8 mouse cellular contexts compared by ENCODE assay signal in the genomic region with DNA sequence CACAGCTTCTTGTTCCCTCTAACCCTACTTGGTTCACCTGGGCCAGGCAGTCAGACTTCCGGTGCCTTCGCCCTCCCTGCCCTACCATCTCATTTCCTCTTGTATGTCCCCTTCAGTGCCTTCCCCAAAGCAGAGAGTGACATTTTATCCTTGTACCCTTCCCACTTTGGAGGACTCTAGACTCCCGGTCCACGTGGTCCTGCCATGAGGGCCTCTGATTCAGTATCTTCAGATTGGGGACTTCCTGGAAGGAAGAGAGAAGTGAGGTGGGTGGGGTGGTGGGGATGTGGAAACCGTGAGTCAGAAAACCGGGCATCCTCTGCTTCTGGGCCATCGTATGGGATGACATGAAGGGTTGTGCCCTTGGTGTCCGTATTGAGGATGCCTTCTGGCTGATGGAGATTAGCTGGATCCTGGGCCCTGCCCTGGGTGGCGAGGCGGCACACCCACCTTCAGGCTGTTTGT. TPM values are rescaled to one million over a fixed set of nuclear protein-coding genes. Genes with fewer than 3 reads are reported as not detected.
DNase-seq lines count a peak whose midpoint lies in the region; ATAC-seq and TF ChIP-seq lines count a peak whose summit lies in the region.

No protein-coding gene starts in this region.

- H3K27me3 ChIP-seq in G1E (ENCODE audit: insufficient read depth, low read length) = peaks cover 4% of the 10 kb centered on the region; the same call in 1 of the 2 replicates
- no peaks in the 10 kb centered on the region for H3K27me3 ChIP-seq in embryonic facial prominence, embryonic 14.5 days (replicated peaks; ENCODE audit: control insufficient read depth, insufficient read depth, low read length)
- H3K27me3 ChIP-seq in hindbrain, embryonic 14.5 days (ENCODE audit: control insufficient read depth, insufficient read depth, low read length) = no peaks in the 10 kb centered on the region
- no peaks in the 10 kb centered on the region for H3K27me3 ChIP-seq in liver, postnatal 0 days (ENCODE audit: insufficient read depth, low read length)
- H3K27me3 ChIP-seq in neural tube, embryonic 11.5 days (ENCODE audit: control insufficient read depth, insufficient read depth, low read length) = no peaks in the 10 kb centered on the region

- H3K9ac ChIP-seq in embryonic facial prominence, embryonic 14.5 days (ENCODE audit: low read depth, low read length) = peak overlapping the region; percentile 47
- no peak overlapping the region for H3K9ac ChIP-seq in hindbrain, embryonic 14.5 days
- peak overlapping the region; percentile 81 for H3K9ac ChIP-seq in liver, postnatal 0 days (replicated peaks)
- 0 out of 2 replicates have a peak overlapping the region, but pooled peaks have one; percentile 9 for H3K9ac ChIP-seq in neural tube, embryonic 11.5 days (ENCODE audit: low read length)

- DNase-seq in G1E (ENCODE audit: low spot score) = peak; percentile 37
- DNase-seq in embryonic facial prominence, embryonic 14.5 days (ENCODE audit: low spot score) = no peak
- no peak for DNase-seq in hindbrain, embryonic 14.5 days (ENCODE audit: low spot score)
- DNase-seq in liver, postnatal 0 days = peak; percentile 79
- no peak for DNase-seq in neural tube, embryonic 11.5 days (ENCODE audit: low spot score)
- DNase-seq in layer of hippocampus, postnatal 25 days (ENCODE audit: extremely low spot score in 1 of 2, low spot score in 1 of 2) = no peak
- DNase-seq in ovary, adult 18-20 months (ENCODE audit: low spot score) = no peak
- DNase-seq in layer of hippocampus, adult 9-11 months = no peak

- 20% methylated on average over 10 of the region's 10 CpGs for WGBS in embryonic facial prominence, embryonic 14.5 days
- 26% methylated on average over 10 of the region's 10 CpGs for WGBS in hindbrain, embryonic 14.5 days
- 20% methylated on average over 10 of the region's 10 CpGs for WGBS in liver, postnatal 0 days (ENCODE audit: insufficient replicate concordance)
- 24% methylated on average over 10 of the region's 10 CpGs for WGBS in neural tube, embryonic 11.5 days

- TF ChIP-seq EP300 in liver, postnatal 0 days (IDR thresholded peaks at IDR 0.05; ENCODE audit: low read depth) = peak; percentile 33; the same call in 1 of the 2 replicates

- H3K9me3 ChIP-seq in G1E (replicated peaks) = no peaks in the 10 kb centered on the region
- no peaks in the 10 kb centered on the region for H3K9me3 ChIP-seq in embryonic facial prominence, embryonic 14.5 days (ENCODE audit: control insufficient read depth, low read length)
- no peaks in the 10 kb centered on the region for H3K9me3 ChIP-seq in hindbrain, embryonic 14.5 days (ENCODE audit: control insufficient read depth, low read length)
- no peaks in the 10 kb centered on the region for H3K9me3 ChIP-seq in liver, postnatal 0 days (ENCODE audit: low read length)
- no peaks in the 10 kb centered on the region for H3K9me3 ChIP-seq in neural tube, embryonic 11.5 days (ENCODE audit: control insufficient read depth, low read length)

- TF ChIP-seq CTCF in G1E (IDR thresholded peaks at IDR 0.05; ENCODE audit: low read depth, low read length) = no peak
- TF ChIP-seq CTCF in liver, postnatal 0 days (IDR thresholded peaks at IDR 0.05; ENCODE audit: low read depth) = no peak

- H3K27ac ChIP-seq in embryonic facial prominence, embryonic 14.5 days (replicated peaks; ENCODE audit: low read depth, low read length) = no peak overlapping the region
- H3K27ac ChIP-seq in hindbrain, embryonic 14.5 days = no peak overlapping the region
- H3K27ac ChIP-seq in liver, postnatal 0 days (ENCODE audit: low read depth) = peak overlapping the region; percentile 97
- H3K27ac ChIP-seq in neural tube, embryonic 11.5 days (ENCODE audit: low read depth, low read length) = no peak overlapping the region

- peak overlapping the region; percentile 99 for H3K4me2 ChIP-seq in embryonic facial prominence, embryonic 14.5 days (ENCODE audit: low read depth, low read length)
- H3K4me2 ChIP-seq in hindbrain, embryonic 14.5 days (replicated peaks) = peak overlapping the region; percentile 99
- H3K4me2 ChIP-seq in liver, postnatal 0 days (ENCODE audit: low read depth, low read length) = peak overlapping the region; percentile 91
- H3K4me2 ChIP-seq in neural tube, embryonic 11.5 days (ENCODE audit: low read depth) = peak overlapping the region; percentile 65

- peaks cover 47% of the 10 kb centered on the region for H3K36me3 ChIP-seq in G1E (replicated peaks)
- H3K36me3 ChIP-seq in embryonic facial prominence, embryonic 14.5 days (ENCODE audit: control insufficient read depth, insufficient read depth, low read length) = 0 out of 2 replicates have a peak, but pooled peaks cover 8% of the 10 kb centered on the region
- H3K36me3 ChIP-seq in hindbrain, embryonic 14.5 days (replicated peaks; ENCODE audit: control insufficient read depth, insufficient read depth) = no peaks in the 10 kb centered on the region
- peaks cover 27% of the 10 kb centered on the region for H3K36me3 ChIP-seq in liver, postnatal 0 days (replicated peaks; ENCODE audit: insufficient read depth, low read length)
- no peaks in the 10 kb centered on the region for H3K36me3 ChIP-seq in neural tube, embryonic 11.5 days (ENCODE audit: control insufficient read depth, insufficient read depth, low read length)

- H3K4me1 ChIP-seq in G1E (ENCODE audit: insufficient read depth, low read depth, low read length) = peaks cover 59% of the 10 kb centered on the region
- H3K4me1 ChIP-seq in embryonic facial prominence, embryonic 14.5 days (ENCODE audit: control insufficient read depth, insufficient read depth, low read length) = peaks cover 19% of the 10 kb centered on the region
- H3K4me1 ChIP-seq in hindbrain, embryonic 14.5 days (replicated peaks; ENCODE audit: control insufficient read depth, insufficient read depth, low read length) = peaks cover 27% of the 10 kb centered on the region
- peaks cover 32% of the 10 kb centered on the region for H3K4me1 ChIP-seq in liver, postnatal 0 days (ENCODE audit: insufficient read depth)
- peaks cover 17% of the 10 kb centered on the region; the same call in 1 of the 2 replicates for H3K4me1 ChIP-seq in neural tube, embryonic 11.5 days (ENCODE audit: control insufficient read depth, insufficient read depth, low read length)

- ATAC-seq in G1E (ENCODE audit: extremely low read depth, insufficient number of reproducible peaks, low FRiP score, poor library complexity, severe bottlenecking) = peak; percentile 11
- ATAC-seq in embryonic facial prominence, embryonic 14.5 days (ENCODE audit: low read depth) = no peak
- ATAC-seq in hindbrain, embryonic 14.5 days (ENCODE audit: low FRiP score) = no peak
- ATAC-seq in liver, postnatal 0 days = peak; percentile 89
- no peak for ATAC-seq in neural tube, embryonic 11.5 days (ENCODE audit: insufficient read depth, low FRiP score, low TSS enrichment)

- peak overlapping the region; percentile 94 for H3K4me3 ChIP-seq in G1E (ENCODE audit: low read depth, low read length)
- H3K4me3 ChIP-seq in embryonic facial prominence, embryonic 14.5 days (ENCODE audit: low read depth, low read length) = peak overlapping the region; percentile 64
- H3K4me3 ChIP-seq in hindbrain, embryonic 14.5 days (replicated peaks; ENCODE audit: low read length) = 0 out of 2 replicates have a peak overlapping the region, but pooled peaks have one; percentile 53
- H3K4me3 ChIP-seq in liver, postnatal 0 days (ENCODE audit: low read depth, low read length) = peak overlapping the region; percentile 84
- peak overlapping the region; percentile 47 for H3K4me3 ChIP-seq in neural tube, embryonic 11.5 days (ENCODE audit: low read depth, low read length)

RNA-seq across cellular contexts. Expression of a gene that starts 2.1 kb away (rescaled TPM):
- total RNA-seq in G1E (2014; fragmentation: Nextera tagmentation) (18.8 and 61.2 TPM in 2 replicates), G1E (2017) (5.9 and 7.1 TPM in 2 replicates)
- polyA plus RNA-seq in G1E (2012) = 13.9 and 14.7 TPM in 2 replicates
- polyA plus RNA-seq in embryonic facial prominence, embryonic 14.5 days (2014; fragmentation: Nextera tagmentation; extraction: Ambion mirVana) = 26.5 and 27.5 TPM in 2 replicates
- polyA plus RNA-seq in hindbrain, embryonic 14.5 days (2014; fragmentation: Nextera tagmentation; extraction: Ambion mirVana) = 5.9 and 6.8 TPM in 2 replicates
- 43.9 and 44.8 TPM in 2 replicates for polyA plus RNA-seq in liver, postnatal 0 days (2015; fragmentation: Nextera tagmentation; extraction: Ambion mirVana)
- 17.2 and 17.3 TPM in 2 replicates for polyA plus RNA-seq in neural tube, embryonic 11.5 days (2014; fragmentation: Nextera tagmentation; extraction: Ambion mirVana)
- 1 to 10 TPM; 2.4 to 3.5 TPM for total RNA-seq in layer of hippocampus, postnatal 25 days (2021)

RNA-seq across cellular contexts. Expression of a gene that starts 32.4 kb away (rescaled TPM):
- total RNA-seq in G1E (2014; fragmentation: Nextera tagmentation) (40.3 and 67.7 TPM in 2 replicates), G1E (2017) (33.8 and 38.9 TPM in 2 replicates)
- 62.4 and 64.4 TPM in 2 replicates for polyA plus RNA-seq in G1E (2012)
- 97.4 and 107 TPM in 2 replicates for polyA plus RNA-seq in embryonic facial prominence, embryonic 14.5 days (2014; fragmentation: Nextera tagmentation; extraction: Ambion mirVana)
- polyA plus RNA-seq in hindbrain, embryonic 14.5 days (2014; fragmentation: Nextera tagmentation; extraction: Ambion mirVana) = 174 and 197 TPM in 2 replicates
- 15.9 and 18.4 TPM in 2 replicates for polyA plus RNA-seq in liver, postnatal 0 days (2015; fragmentation: Nextera tagmentation; extraction: Ambion mirVana)
- polyA plus RNA-seq in neural tube, embryonic 11.5 days (2014; fragmentation: Nextera tagmentation; extraction: Ambion mirVana) = 140 and 143 TPM in 2 replicates
- 100 to 1,000 TPM; 322 to 327 TPM for total RNA-seq in layer of hippocampus, postnatal 25 days (2021)

RNA-seq across cellular contexts. Expression of a gene that starts 33.3 kb away (rescaled TPM):
- total RNA-seq in G1E (2014; fragmentation: Nextera tagmentation) (12.3 and 18.0 TPM in 2 replicates), G1E (2017) (10.5 and 11.3 TPM in 2 replicates)
- polyA plus RNA-seq in G1E (2012) = 30.6 and 32.9 TPM in 2 replicates
- 28.2 and 28.6 TPM in 2 replicates for polyA plus RNA-seq in embryonic facial prominence, embryonic 14.5 days (2014; fragmentation: Nextera tagmentation; extraction: Ambion mirVana)
- 44.7 and 48.5 TPM in 2 replicates for polyA plus RNA-seq in hindbrain, embryonic 14.5 days (2014; fragmentation: Nextera tagmentation; extraction: Ambion mirVana)
- polyA plus RNA-seq in liver, postnatal 0 days (2015; fragmentation: Nextera tagmentation; extraction: Ambion mirVana) = 7.4 and 8.7 TPM in 2 replicates
- polyA plus RNA-seq in neural tube, embryonic 11.5 days (2014; fragmentation: Nextera tagmentation; extraction: Ambion mirVana) = 24.3 and 24.4 TPM in 2 replicates
- total RNA-seq in layer of hippocampus, postnatal 25 days (2021) = 10 to 100 TPM; 46.7 to 47.7 TPM

RNA-seq across cellular contexts. Expression of a gene that starts 45.0 kb away (rescaled TPM):
- total RNA-seq in G1E (2014; fragmentation: Nextera tagmentation) = 67.8 and 71.1 TPM in 2 replicates
- total RNA-seq in G1E (2017) = 97.6 and 127 TPM in 2 replicates
- 373 and 405 TPM in 2 replicates for polyA plus RNA-seq in G1E (2012)
- polyA plus RNA-seq in embryonic facial prominence, embryonic 14.5 days (2014; fragmentation: Nextera tagmentation; extraction: Ambion mirVana) = 278 and 286 TPM in 2 replicates
- polyA plus RNA-seq in hindbrain, embryonic 14.5 days (2014; fragmentation: Nextera tagmentation; extraction: Ambion mirVana) = 446 and 463 TPM in 2 replicates
- polyA plus RNA-seq in liver, postnatal 0 days (2015; fragmentation: Nextera tagmentation; extraction: Ambion mirVana) = 151 and 153 TPM in 2 replicates
- 284 and 285 TPM in 2 replicates for polyA plus RNA-seq in neural tube, embryonic 11.5 days (2014; fragmentation: Nextera tagmentation; extraction: Ambion mirVana)
- 100 to 1,000 TPM; 278 to 315 TPM for total RNA-seq in layer of hippocampus, postnatal 25 days (2021)

RNA-seq across cellular contexts. Expression of a gene that starts 59.4 kb away (rescaled TPM):
- total RNA-seq in G1E (2014; fragmentation: Nextera tagmentation) = 23.6 and 28.7 TPM in 2 replicates
- 3.9 and 4.4 TPM in 2 replicates for total RNA-seq in G1E (2017)
- polyA plus RNA-seq in G1E (2012) = 13.6 and 22.4 TPM in 2 replicates
- polyA plus RNA-seq in embryonic facial prominence, embryonic 14.5 days (2014; fragmentation: Nextera tagmentation; extraction: Ambion mirVana) = 14.4 and 16.5 TPM in 2 replicates
- polyA plus RNA-seq in hindbrain, embryonic 14.5 days (2014; fragmentation: Nextera tagmentation; extraction: Ambion mirVana) = 5.6 and 5.8 TPM in 2 replicates
- polyA plus RNA-seq in liver, postnatal 0 days (2015; fragmentation: Nextera tagmentation; extraction: Ambion mirVana) = 4.3 and 5.0 TPM in 2 replicates
- polyA plus RNA-seq in neural tube, embryonic 11.5 days (2014; fragmentation: Nextera tagmentation; extraction: Ambion mirVana) = 10.9 and 11.2 TPM in 2 replicates
- 1 to 10 TPM; 5.2 to 6.9 TPM for total RNA-seq in layer of hippocampus, postnatal 25 days (2021)

Comparison
In these comparisons a context has a peak if more than half of its experiments do, and no peak if none do; other contexts are left out.
1. ATAC-seq: peak in G1E (single experiment) and liver, postnatal 0 days (single experiment); none in embryonic facial prominence, embryonic 14.5 days (single experiment), hindbrain, embryonic 14.5 days (single experiment) and neural tube, embryonic 11.5 days (single experiment).
2. DNase-seq: peak in G1E (single experiment) and liver, postnatal 0 days (single experiment); none in embryonic facial prominence, embryonic 14.5 days (single experiment), hindbrain, embryonic 14.5 days (single experiment), neural tube, embryonic 11.5 days (single experiment), layer of hippocampus, postnatal 25 days (0 of 2), ovary, adult 18-20 months (single experiment) and layer of hippocampus, adult 9-11 months (single experiment).
3. Peak in every context shown above with its lines, with median percentiles within 50 percentile points of each other: H3K4me3 ChIP-seq and H3K4me2 ChIP-seq.